ENCODE assay signal across 9 mouse cellular contexts in the genomic region with DNA sequence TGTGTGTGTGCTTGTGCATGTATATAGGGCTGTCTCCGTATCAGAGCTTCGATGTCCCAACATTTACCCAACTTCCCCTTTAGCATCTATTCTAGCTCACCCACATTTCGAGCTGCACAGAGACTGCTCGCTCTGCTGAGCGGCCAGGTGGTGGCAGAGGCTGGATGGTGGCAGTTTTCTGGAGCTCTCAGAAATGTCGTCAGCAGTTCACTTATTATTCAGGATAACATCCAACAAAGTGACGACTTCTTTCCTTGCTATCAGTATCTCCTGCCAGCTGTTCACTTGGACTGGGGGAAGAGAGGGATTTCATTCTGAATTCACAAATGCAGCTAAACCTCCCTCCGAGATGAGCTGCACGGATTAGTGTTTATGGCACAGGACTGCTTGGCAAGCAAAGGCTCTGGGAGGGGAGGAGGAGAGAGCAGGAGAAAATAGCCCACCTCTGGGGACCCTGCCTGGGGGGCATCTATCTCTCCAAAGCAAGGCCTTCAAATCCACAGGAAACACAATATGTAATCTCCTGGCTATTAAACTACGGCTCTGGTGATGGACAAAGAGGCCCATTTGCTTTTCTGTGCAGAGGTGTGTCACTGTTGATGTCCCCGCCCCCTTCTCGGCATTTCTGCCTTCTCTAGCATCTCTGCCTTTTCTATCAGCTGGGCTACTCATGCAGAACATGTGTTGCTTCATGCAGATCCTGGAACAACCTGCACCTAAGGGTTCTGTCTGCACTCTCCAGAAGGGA.
DNase-seq lines count a peak whose midpoint lies in the region; ATAC-seq lines count a peak whose summit lies in the region.
"Had no signal": no experiment of that assay in that cellular context is flagged by ENCODE, and none has a peak within 500 bp of the region (broad histone marks: within the 10 kb centered on the region; RNA-seq: fewer than 3 reads in every experiment).

No protein-coding gene starts in this region.

- H3K27ac ChIP-seq in hindbrain, embryonic 12.5 days, result peak overlapping the region; percentile 64

- no peak overlapping the region for H3K9ac ChIP-seq in hindbrain, embryonic 12.5 days
- H3K9ac ChIP-seq: lung, embryonic 14.5 days had no signal

- H3K27me3 ChIP-seq in hindbrain, embryonic 12.5 days, result no peaks in the 10 kb centered on the region

- H3K9me3 ChIP-seq in hindbrain, embryonic 12.5 days (replicated peaks), result no peaks in the 10 kb centered on the region

- peak; percentile 41 for ATAC-seq in hindbrain, embryonic 12.5 days (ENCODE audit: low FRiP score)

- WGBS in hindbrain, embryonic 12.5 days, result 33% methylated on average over 12 of the region's 12 CpGs

- H3K4me3 ChIP-seq in hindbrain, embryonic 12.5 days, result no peak overlapping the region

- DNase-seq in heart, postnatal 10 days, result peak; percentile 5 to 13
- DNase-seq in heart, adult 8-10 months (ENCODE audit: low spot score), result no peak
- peak; percentile 52 to 54 for DNase-seq in left cerebral cortex, postnatal 36 days (ENCODE audit: low spot score in 2 of 2)
- peak; percentile 28 for DNase-seq in right cerebral cortex, postnatal 14 days
- no peak for DNase-seq in thymus, postnatal 4 days
- no peak for DNase-seq in lung, postnatal 14 days
- no peak for DNase-seq in c-Kit-positive CD71-positive TER-119-positive erythroid progenitor cells, embryonic 14.5 days (ENCODE audit: low spot score)
- DNase-seq: lung, embryonic 14.5 days had no signal

- no peaks in the 10 kb centered on the region for H3K36me3 ChIP-seq in hindbrain, embryonic 12.5 days

- H3K4me1 ChIP-seq in hindbrain, embryonic 12.5 days, result peaks cover 24% of the 10 kb centered on the region

- intact Hi-C loops in heart, postnatal 10 days (cut with DNase I), result no loop called here
- intact Hi-C loops in left cerebral cortex, postnatal 36 days (cut with DNase I), result loop anchor here (10.0 kb wide), 1 partner anchor 152 kb away; no protein-coding TSS in a partner anchor

- peak overlapping the region; percentile 26; the same call in 1 of the 2 replicates for H3K4me2 ChIP-seq in hindbrain, embryonic 12.5 days (replicated peaks)
- H3K4me2 ChIP-seq: lung, embryonic 14.5 days had no signal

Comparison
In these comparisons a context has a peak if more than half of its experiments do, and no peak if none do; other contexts are left out.
1. DNase-seq: peak in heart, postnatal 10 days (2 of 2), left cerebral cortex, postnatal 36 days (2 of 2) and right cerebral cortex, postnatal 14 days (single experiment); none in heart, adult 8-10 months (single experiment), thymus, postnatal 4 days (single experiment), lung, postnatal 14 days (single experiment) and c-Kit-positive CD71-positive TER-119-positive erythroid progenitor cells, embryonic 14.5 days (single experiment).